Mouse (Mus musculus): ENCODE data around the gene Hs1bp3. TPM values are rescaled to one million over a fixed set of nuclear protein-coding genes. Genes with fewer than 3 reads are reported as not detected.
A peak's percentile ranks its signal among the peaks of the same experiment; 100 is the strongest.

The Hs1bp3 gene
- polyA plus RNA-seq, 1 experiment from 2014 or later: 3.7 TPM

- DNase-seq (no peak), ATAC-seq (ENCODE audit: low read depth) (peak; percentile 29; the same call in 1 of the 2 replicates)
- Histone ChIP-seq H3K4me1 (replicated peaks) (peaks cover 14% of the 10 kb centered on the region; the same call in 1 of the 2 replicates), H3K9me3 (replicated peaks) (no peaks in the 10 kb centered on the region), H3K4me2 (no peak overlapping the region), H3K9ac (no peak overlapping the region), H3K27ac (no peak overlapping the region; the same call in 1 of the 2 replicates), H3K4me3 (replicated peaks) (no peak overlapping the region), H3K27me3 (no peaks in the 10 kb centered on the region), H3K36me3 (no peaks in the 10 kb centered on the region)
- WGBS (ENCODE audit: insufficient replicate concordance): 20% methylated on average over 4 of the region's 4 CpGs
Measured at GRCm38 (mm10) chr12:8351025-8351903, 38.0 kb downstream of the Hs1bp3 start.

GRCm38 (mm10) chr12:8353071-8353470 is 39.8 kb downstream of the Hs1bp3 start:
- Histone ChIP-seq H3K27ac (no peak overlapping the region), H3K9me3 (replicated peaks) (no peaks in the 10 kb centered on the region), H3K36me3 (no peaks in the 10 kb centered on the region), H3K9ac (no peak overlapping the region), H3K4me2 (no peak overlapping the region), H3K4me1 (replicated peaks) (peaks cover 10% of the 10 kb centered on the region; the same call in 1 of the 2 replicates), H3K27me3 (no peaks in the 10 kb centered on the region), H3K4me3 (replicated peaks) (no peak overlapping the region)
- WGBS (ENCODE audit: insufficient replicate concordance): 74% methylated on average over 4 of the region's 4 CpGs
- no peak for ATAC-seq (ENCODE audit: low read depth)
- DNase-seq: no peak

- no peak overlapping the region for H3K27ac ChIP-seq
- no peaks in the 10 kb centered on the region for H3K27me3 ChIP-seq
- H3K4me2 ChIP-seq: no peak overlapping the region
- ATAC-seq (ENCODE audit: low read depth): no peak
- H3K4me1 ChIP-seq (replicated peaks): peaks cover 6% of the 10 kb centered on the region; the same call in 1 of the 2 replicates
- no peak for DNase-seq
- H3K9ac ChIP-seq: no peak overlapping the region
- no peaks in the 10 kb centered on the region for H3K9me3 ChIP-seq (replicated peaks)
- WGBS (ENCODE audit: insufficient replicate concordance): 68% methylated on average over 1 of the region's 1 CpGs
- H3K4me3 ChIP-seq (replicated peaks): no peak overlapping the region
- H3K36me3 ChIP-seq: no peaks in the 10 kb centered on the region
Measured at GRCm38 (mm10) chr12:8354187-8354586, 41.0 kb downstream of the Hs1bp3 start.

GRCm38 (mm10) chr12:8355011-8355410 is 41.8 kb downstream of the Hs1bp3 start:
- H3K4me3 ChIP-seq (replicated peaks): no peak overlapping the region

GRCm38 (mm10) chr12:8357449-8357848 is 44.2 kb downstream of the Hs1bp3 start:
- 33% methylated on average over 5 of the region's 5 CpGs for WGBS (ENCODE audit: insufficient replicate concordance)
- no peak overlapping the region for H3K27ac ChIP-seq

More at GRCm38 (mm10) chr12:8355011-8355410, 41.8 kb downstream of the Hs1bp3 start:
- ATAC-seq (ENCODE audit: low read depth) (no peak), DNase-seq (no peak)
- WGBS (ENCODE audit: insufficient replicate concordance): 73% methylated on average over 4 of the region's 4 CpGs
- no peaks in the 10 kb centered on the region for H3K27me3 ChIP-seq
- no peak overlapping the region for H3K4me2 ChIP-seq
- peaks cover 6% of the 10 kb centered on the region; the same call in 1 of the 2 replicates for H3K4me1 ChIP-seq (replicated peaks)
- H3K36me3 ChIP-seq: no peaks in the 10 kb centered on the region
- H3K9ac ChIP-seq: no peak overlapping the region
- H3K9me3 ChIP-seq (replicated peaks): no peaks in the 10 kb centered on the region
- no peak overlapping the region for H3K27ac ChIP-seq

GRCm38 (mm10) chr12:8358344-8358966 is 45.2 kb downstream of the Hs1bp3 start:
- ATAC-seq (ENCODE audit: low read depth) (no peak), DNase-seq (no peak)
- Histone ChIP-seq H3K27me3 (no peaks in the 10 kb centered on the region), H3K4me1 (replicated peaks) (0 out of 2 replicates have a peak, but pooled peaks cover 2% of the 10 kb centered on the region), H3K4me3 (replicated peaks) (no peak overlapping the region), H3K36me3 (no peaks in the 10 kb centered on the region), H3K27ac (no peak overlapping the region), H3K9ac (no peak overlapping the region), H3K9me3 (replicated peaks) (no peaks in the 10 kb centered on the region), H3K4me2 (no peak overlapping the region)
- WGBS (ENCODE audit: insufficient replicate concordance): 64% methylated on average over 5 of the region's 5 CpGs

More at GRCm38 (mm10) chr12:8357449-8357848, 44.2 kb downstream of the Hs1bp3 start:
- Histone ChIP-seq H3K4me3 (replicated peaks) (no peak overlapping the region), H3K9me3 (replicated peaks) (no peaks in the 10 kb centered on the region), H3K27me3 (no peaks in the 10 kb centered on the region), H3K9ac (no peak overlapping the region), H3K4me2 (no peak overlapping the region), H3K4me1 (replicated peaks) (0 out of 2 replicates have a peak, but pooled peaks cover 2% of the 10 kb centered on the region), H3K36me3 (no peaks in the 10 kb centered on the region)
- no peak for DNase-seq
- no peak for ATAC-seq (ENCODE audit: low read depth)

- Histone ChIP-seq H3K4me3 (replicated peaks) (no peak overlapping the region), H3K27ac (no peak overlapping the region), H3K9me3 (replicated peaks) (no peaks in the 10 kb centered on the region), H3K9ac (no peak overlapping the region), H3K4me2 (no peak overlapping the region), H3K27me3 (no peaks in the 10 kb centered on the region), H3K4me1 (replicated peaks) (0 out of 2 replicates have a peak, but pooled peaks cover 2% of the 10 kb centered on the region), H3K36me3 (no peaks in the 10 kb centered on the region)
- no peak for DNase-seq
- 73% methylated on average over 3 of the region's 3 CpGs for WGBS (ENCODE audit: insufficient replicate concordance)
- ATAC-seq (ENCODE audit: low read depth): no peak
Measured at GRCm38 (mm10) chr12:8359418-8360112, 46.3 kb downstream of the Hs1bp3 start.

GRCm38 (mm10) chr12:8361866-8362265 is 48.6 kb downstream of the Hs1bp3 start:
- Histone ChIP-seq H3K4me1 (replicated peaks) (0 out of 2 replicates have a peak, but pooled peaks cover 2% of the 10 kb centered on the region), H3K36me3 (no peaks in the 10 kb centered on the region), H3K4me2 (no peak overlapping the region), H3K9ac (no peak overlapping the region), H3K27ac (no peak overlapping the region), H3K9me3 (replicated peaks) (no peaks in the 10 kb centered on the region), H3K4me3 (replicated peaks) (no peak overlapping the region), H3K27me3 (no peaks in the 10 kb centered on the region)
- DNase-seq (no peak), ATAC-seq (ENCODE audit: low read depth) (no peak)
- WGBS (ENCODE audit: insufficient replicate concordance): 57% methylated on average over 5 of the region's 5 CpGs

GRCm38 (mm10) chr12:8362400-8362799 is 49.2 kb downstream of the Hs1bp3 start:
- ATAC-seq (ENCODE audit: low read depth): no peak
- DNase-seq: no peak
- Histone ChIP-seq H3K9me3 (replicated peaks) (no peaks in the 10 kb centered on the region), H3K4me2 (no peak overlapping the region), H3K9ac (no peak overlapping the region), H3K4me3 (replicated peaks) (no peak overlapping the region), H3K4me1 (replicated peaks) (0 out of 2 replicates have a peak, but pooled peaks cover 2% of the 10 kb centered on the region), H3K27me3 (no peaks in the 10 kb centered on the region), H3K36me3 (no peaks in the 10 kb centered on the region), H3K27ac (no peak overlapping the region)
- WGBS (ENCODE audit: insufficient replicate concordance): 65% methylated on average over 7 of the region's 7 CpGs

GRCm38 (mm10) chr12:8364321-8364838 is 51.1 kb downstream of the Hs1bp3 start:
- ATAC-seq (ENCODE audit: low read depth) (no peak), DNase-seq (no peak)
- Histone ChIP-seq H3K9ac (no peak overlapping the region), H3K36me3 (no peaks in the 10 kb centered on the region), H3K27ac (no peak overlapping the region), H3K9me3 (replicated peaks) (no peaks in the 10 kb centered on the region), H3K4me3 (replicated peaks) (no peak overlapping the region), H3K4me1 (replicated peaks) (no peaks in the 10 kb centered on the region), H3K27me3 (no peaks in the 10 kb centered on the region), H3K4me2 (no peak overlapping the region)
- 58% methylated on average over 6 of the region's 6 CpGs for WGBS (ENCODE audit: insufficient replicate concordance)

- WGBS (ENCODE audit: insufficient replicate concordance): 63% methylated on average over 7 of the region's 7 CpGs
- H3K4me1 ChIP-seq (replicated peaks): no peaks in the 10 kb centered on the region
- H3K27me3 ChIP-seq: no peaks in the 10 kb centered on the region
- no peak overlapping the region for H3K4me2 ChIP-seq
- no peak overlapping the region for H3K4me3 ChIP-seq (replicated peaks)
- ATAC-seq (ENCODE audit: low read depth) (no peak), DNase-seq (no peak)
- no peaks in the 10 kb centered on the region for H3K36me3 ChIP-seq
- no peaks in the 10 kb centered on the region for H3K9me3 ChIP-seq (replicated peaks)
- H3K27ac ChIP-seq: no peak overlapping the region
- no peak overlapping the region for H3K9ac ChIP-seq
Measured at GRCm38 (mm10) chr12:8365336-8365735, 52.1 kb downstream of the Hs1bp3 start.

Measured in liver, embryonic 13.5 days (tissue).